Mouse (Mus musculus) intestine, postnatal 0 days (tissue): ENCODE data around the gene Hpcal4. TPM values are rescaled to one million over a fixed set of nuclear protein-coding genes. Genes with fewer than 3 reads are reported as not detected.
A peak's percentile ranks its signal among the peaks of the same experiment; 100 is the strongest.

Experiments used
- ATAC-seq: fragments of 200-750 bp; cut with Nextera tagmentation; 2 replicates; pipeline ENCODE4 v1.8.0; 2017; ENCODE audit warnings: mild to moderate bottlenecking, moderate TSS enrichment, moderate library complexity
- H3K27ac ChIP-seq: fragments of 300-500 bp; sonication (generic); 2 replicates; pipeline ENCODE4 v1.5.1; 2014; ENCODE audit warnings: mild to moderate bottlenecking, low read depth, low read length, moderate library complexity
- H3K27me3 ChIP-seq: fragments of 300-500 bp; sonication (generic); replicated peaks from 2 replicates; pipeline ENCODE4 v1.6.1; 2014; ENCODE audit warnings: low read length, mixed read lengths; ENCODE audit not compliant: control insufficient read depth, insufficient read depth
- H3K36me3 ChIP-seq: fragments of 300-500 bp; sonication (generic); 2 replicates; pipeline ENCODE4 v1.6.1; 2014; ENCODE audit warnings: mild to moderate bottlenecking, moderate library complexity; ENCODE audit not compliant: control insufficient read depth, insufficient read depth
- H3K4me1 ChIP-seq: fragments of 300-500 bp; sonication (generic); replicated peaks from 2 replicates; pipeline ENCODE4 v1.6.1; 2014; ENCODE audit warnings: antibody characterized with exemption, low read length, mixed read lengths; ENCODE audit not compliant: control insufficient read depth, insufficient read depth
- H3K4me2 ChIP-seq: fragments of 300-500 bp; sonication (generic); replicated peaks from 2 replicates; pipeline ENCODE4 v1.6.1; 2014; ENCODE audit warnings: low read depth, mild to moderate bottlenecking, moderate library complexity
- H3K4me3 ChIP-seq: fragments of 300-500 bp; sonication (generic); 2 replicates; pipeline ENCODE4 v1.5.1; 2014; ENCODE audit warnings: low read depth, low read length
- H3K9ac ChIP-seq: fragments of 300-500 bp; sonication (generic); 2 replicates; pipeline ENCODE4 v1.6.1; 2014; ENCODE audit warnings: mild to moderate bottlenecking, low read depth, low read length
- H3K9me3 ChIP-seq: fragments of 300-500 bp; sonication (generic); 2 replicates; pipeline ENCODE4 v1.6.1; 2016; ENCODE audit warnings: mixed run types; ENCODE audit not compliant: control insufficient read depth
- CTCF ChIP-seq: sonication (generic); IDR thresholded peaks from 2 replicates; pipeline ENCODE4 v1.5.1; 2016; ENCODE audit warnings: low read depth, mild to moderate bottlenecking, control low read depth, antibody characterized with exemption, moderate library complexity
- WGBS: fragments of 180-500 bp; shearing (Covaris S2); extraction: QIAGEN DNeasy Blood & Tissue Kit; methylation state at CpG from one replicate; pipeline ENCODE4 v1.1.7; 2014; 5-methylcytosine and 5-hydroxymethylcytosine counted together
- polyA plus RNA-seq: library from polyadenylated mRNA; unstranded; fragments of >200 nt; fragmentation: Nextera tagmentation; extraction: Ambion mirVana; gene quantifications from 2 replicates; pipeline ENCODE4 v1.2.1, GENCODE M21; 2015

Hpcal4 gene
- polyA plus RNA-seq, 1 experiment from 2014 or later = 5.0 TPM

DNA sequence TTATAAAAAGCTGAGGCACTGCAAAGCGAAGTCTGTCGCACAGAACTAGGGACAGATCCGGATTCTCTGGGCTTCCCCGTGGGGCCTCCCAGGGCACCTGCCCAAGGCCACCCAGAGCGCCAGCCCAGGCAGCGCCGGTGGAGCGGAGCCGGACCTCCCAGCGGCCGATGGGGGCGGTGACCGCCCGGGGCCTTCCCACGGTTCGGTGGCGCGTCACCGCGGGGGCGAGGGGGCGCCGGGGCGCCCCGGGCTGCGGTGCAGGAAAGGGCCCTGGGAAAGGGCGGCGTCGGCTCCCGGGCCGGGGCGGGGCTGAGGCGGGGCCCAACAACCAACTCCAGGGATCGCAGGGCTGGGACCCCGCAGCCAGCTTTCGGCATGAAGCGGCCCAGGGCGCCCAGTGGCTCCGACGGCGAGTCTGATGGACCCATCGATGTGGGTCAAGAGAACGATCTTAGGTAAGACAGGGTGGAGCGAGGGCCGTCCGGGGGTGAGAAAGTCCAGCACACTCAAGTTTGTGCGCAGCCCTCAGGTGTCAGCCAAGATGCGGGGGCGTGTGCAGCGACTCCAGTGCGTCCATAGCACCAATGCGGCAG is 50.6 kb downstream of the Hpcal4 start, which contains the start of gene Heyl:
TSS of gene Heyl (plus strand) at position 65 of the 593 bp plus-strand sequence.
- 0 out of 2 replicates have a peak, but pooled peaks cover 4% of the 10 kb centered on the region for H3K4me1 ChIP-seq
- peak within 1 kb of the TSS; percentile 50 for H3K4me3 ChIP-seq
- no peak within 1 kb of the TSS for H3K27ac ChIP-seq

DNA sequence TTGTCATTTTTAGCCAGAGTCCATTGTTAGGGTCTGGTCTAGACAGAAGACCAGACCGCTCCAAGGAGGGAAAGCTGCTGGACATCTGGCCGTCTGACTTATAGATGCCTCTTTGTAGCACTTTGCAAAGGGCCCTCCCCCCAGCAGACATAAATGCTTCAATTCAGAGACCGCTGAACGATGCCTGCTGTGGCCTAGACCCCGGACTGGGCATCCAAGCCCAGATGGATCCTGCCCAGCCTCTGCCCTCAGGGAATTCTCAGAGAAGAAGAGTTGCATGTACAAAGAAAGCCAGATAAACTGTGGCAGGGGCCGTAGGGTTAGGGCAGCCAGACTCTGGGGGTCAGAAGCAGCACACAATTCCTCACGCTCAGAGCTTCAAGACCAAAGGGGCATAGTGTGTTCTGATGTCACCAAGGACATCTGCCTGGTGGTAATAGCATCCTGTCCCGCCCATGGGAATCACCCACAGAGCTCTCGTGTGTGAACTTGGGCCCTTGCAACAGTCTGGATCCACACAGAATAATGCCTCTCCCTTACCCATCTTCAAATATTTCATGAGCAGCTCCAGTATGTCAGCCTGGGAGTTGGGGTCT is 52.9 kb downstream of the Hpcal4 start:
- WGBS = 72% methylated on average over 9 of the region's 9 CpGs
- no peak for ATAC-seq
- Histone ChIP-seq H3K27me3 (peaks cover 37% of the 10 kb centered on the region; the same call in 1 of the 2 replicates), H3K4me3 (no peak overlapping the region), H3K9me3 (no peaks in the 10 kb centered on the region), H3K9ac (no peak overlapping the region), H3K27ac (no peak overlapping the region), H3K36me3 (no peaks in the 10 kb centered on the region), H3K4me1 (no peaks in the 10 kb centered on the region), H3K4me2 (no peak overlapping the region)
- no peak for TF ChIP-seq CTCF

More for the DNA sequence above, 50.6 kb downstream of the Hpcal4 start, which contains the start of gene Heyl:
- ATAC-seq = peak; percentile 70; the same call in 1 of the 2 replicates
- 1% methylated on average over 45 of the region's 52 CpGs for WGBS
- Histone ChIP-seq H3K36me3 (no peaks in the 10 kb centered on the region), H3K27me3 (peaks cover 20% of the 10 kb centered on the region; the same call in 1 of the 2 replicates), H3K9ac (peak within 1 kb of the TSS; percentile 40), H3K9me3 (no peaks in the 10 kb centered on the region), H3K4me2 (peak within 1 kb of the TSS; percentile 88)
- no peak for TF ChIP-seq CTCF

DNA sequence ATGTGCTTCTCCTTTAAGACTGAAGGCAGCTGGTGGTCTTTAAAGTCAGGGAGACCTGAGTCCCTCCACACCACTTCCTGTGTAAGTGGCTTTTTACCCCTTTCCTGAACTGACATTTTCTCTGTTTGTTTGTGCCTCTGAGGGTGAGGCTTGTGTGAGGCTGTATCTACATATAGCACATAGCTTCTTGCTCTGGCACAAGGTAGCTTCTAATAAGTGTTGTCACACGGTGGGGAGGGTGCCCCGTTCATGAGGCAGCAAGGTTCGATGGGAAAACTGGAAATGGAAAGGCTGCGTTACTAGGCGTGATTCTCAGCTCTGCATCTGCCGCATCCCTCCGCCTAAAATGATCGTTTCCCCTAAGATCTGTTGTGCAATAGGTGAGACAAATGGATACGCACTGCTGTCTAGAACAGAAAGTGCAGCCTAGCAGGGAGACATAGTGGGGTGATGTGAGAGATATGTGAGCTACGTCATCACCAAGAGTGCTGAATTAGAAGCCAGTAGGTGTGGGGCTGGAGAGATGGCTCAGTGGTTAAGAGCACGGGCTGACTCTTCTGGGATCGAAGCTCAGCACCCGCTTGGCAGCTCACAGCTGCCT is 53.5 kb downstream of the Hpcal4 start:
- H3K4me2 ChIP-seq = no peak overlapping the region
- no peak for ATAC-seq
- H3K9me3 ChIP-seq = no peaks in the 10 kb centered on the region
- no peak overlapping the region for H3K4me3 ChIP-seq
- 77% methylated on average over 13 of the region's 13 CpGs for WGBS
- no peaks in the 10 kb centered on the region for H3K4me1 ChIP-seq
- no peak overlapping the region for H3K27ac ChIP-seq
- H3K9ac ChIP-seq = no peak overlapping the region
- peaks cover 37% of the 10 kb centered on the region; the same call in 1 of the 2 replicates for H3K27me3 ChIP-seq
- no peak for TF ChIP-seq CTCF
- no peaks in the 10 kb centered on the region for H3K36me3 ChIP-seq

DNA sequence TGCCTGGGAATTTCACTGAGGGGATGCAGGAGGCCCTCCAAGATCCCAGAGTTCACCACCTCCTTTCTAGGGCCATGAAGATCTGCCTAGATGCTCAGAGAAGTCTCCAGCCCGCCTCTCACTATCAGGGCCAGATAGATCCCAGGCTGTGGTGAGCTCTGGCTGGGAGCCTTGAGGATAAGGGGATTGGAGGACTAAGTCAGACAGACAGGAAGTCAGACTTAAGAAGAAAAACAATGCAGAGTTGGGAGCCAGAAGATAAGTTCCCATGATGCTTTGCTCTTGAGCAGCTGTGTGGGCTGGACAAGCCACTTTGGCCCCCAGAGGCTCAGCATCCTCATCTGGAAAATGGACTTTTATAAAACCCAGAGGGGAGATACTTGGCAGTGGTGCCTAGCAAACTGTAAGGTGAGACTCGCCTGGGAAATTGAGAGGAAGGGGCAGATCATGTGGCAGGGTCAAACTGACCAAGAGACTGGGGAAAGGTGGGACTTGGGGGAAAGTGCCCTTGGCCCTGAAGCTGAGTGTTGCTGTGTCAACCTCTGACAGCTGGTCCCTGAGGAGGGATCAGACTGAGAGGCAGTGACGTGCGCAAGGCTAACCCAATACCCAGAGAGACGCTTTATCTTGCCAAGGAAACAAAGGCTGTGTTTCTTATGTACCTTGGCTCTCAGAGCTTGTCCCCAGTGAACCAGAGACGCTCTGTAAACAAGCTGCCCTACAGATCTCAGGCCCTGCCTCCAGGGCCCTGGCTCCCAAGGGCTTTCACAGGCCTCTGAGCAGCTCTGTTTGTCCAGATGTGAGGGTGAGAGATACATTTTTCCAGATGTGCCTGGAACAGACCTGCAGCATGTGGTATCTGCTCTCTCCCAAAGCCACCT is 54.6 kb downstream of the Hpcal4 start:
- no peak overlapping the region for H3K4me2 ChIP-seq
- H3K36me3 ChIP-seq = no peaks in the 10 kb centered on the region
- H3K4me3 ChIP-seq = no peak overlapping the region
- ATAC-seq = no peak
- no peaks in the 10 kb centered on the region for H3K4me1 ChIP-seq
- no peak overlapping the region for H3K9ac ChIP-seq
- no peaks in the 10 kb centered on the region for H3K9me3 ChIP-seq
- no peak for TF ChIP-seq CTCF
- WGBS = 57% methylated on average over 6 of the region's 6 CpGs
- H3K27ac ChIP-seq = no peak overlapping the region
- peaks cover 37% of the 10 kb centered on the region; the same call in 1 of the 2 replicates for H3K27me3 ChIP-seq

DNA sequence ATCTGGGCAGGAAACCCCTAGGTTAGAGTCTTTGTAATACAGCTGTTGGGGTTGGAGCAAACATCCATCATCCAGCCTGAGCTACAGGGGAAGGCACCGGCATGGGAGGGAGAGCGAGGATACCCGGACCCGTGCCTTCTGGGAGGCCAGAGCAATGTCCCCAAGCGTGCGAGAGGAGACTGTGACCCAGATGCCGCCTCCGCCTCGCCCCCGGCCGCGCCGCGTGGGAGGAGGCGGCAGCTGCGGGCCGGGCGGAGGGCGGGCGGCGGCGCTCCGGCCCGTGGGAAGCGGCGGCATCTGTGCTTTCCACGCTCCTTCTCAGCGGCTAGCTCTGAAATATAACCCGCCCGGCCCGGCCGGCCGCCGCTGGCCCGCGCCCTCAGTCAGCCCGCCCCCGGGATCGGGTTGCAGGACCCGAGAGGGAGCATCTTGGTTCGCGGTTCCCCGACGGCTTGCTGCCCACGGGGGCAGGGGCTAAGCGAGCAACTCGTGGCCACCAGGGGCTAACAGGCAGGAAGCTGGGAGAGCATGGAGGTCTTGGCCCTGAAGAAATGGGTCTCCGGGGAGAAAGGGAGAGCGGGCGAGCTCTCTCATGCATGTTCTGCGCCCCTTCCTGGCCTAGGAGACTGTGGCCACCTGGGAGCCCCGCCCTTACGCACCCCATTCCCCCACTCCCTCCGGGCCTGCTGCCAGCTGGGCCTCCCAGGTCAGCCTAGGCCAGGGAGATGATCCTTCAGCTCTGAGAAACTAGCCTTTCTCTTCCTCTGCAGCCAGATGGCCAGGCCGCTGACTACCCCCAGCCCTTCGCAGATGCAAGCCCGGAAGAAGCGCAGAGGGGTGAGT is 56.6 kb downstream of the Hpcal4 start:
- peak overlapping the region; percentile 59 for H3K4me2 ChIP-seq
- peak overlapping the region; percentile 29 for H3K4me3 ChIP-seq
- H3K36me3 ChIP-seq = no peaks in the 10 kb centered on the region
- peak; percentile 21; the same call in 1 of the 2 replicates for TF ChIP-seq CTCF
- no peak; the same call in 1 of the 2 replicates for ATAC-seq
- no peak overlapping the region; the same call in 1 of the 2 replicates for H3K27ac ChIP-seq
- H3K9ac ChIP-seq = peak overlapping the region; percentile 22; the same call in 1 of the 2 replicates
- H3K27me3 ChIP-seq = peaks cover 30% of the 10 kb centered on the region; the same call in 1 of the 2 replicates
- 10% methylated on average over 55 of the region's 58 CpGs for WGBS
- no peaks in the 10 kb centered on the region for H3K9me3 ChIP-seq
- no peaks in the 10 kb centered on the region for H3K4me1 ChIP-seq

Other genes with a start within 250 kb of the Hpcal4 start
- gene Mfsd2a, start 222.0 kb upstream of the Hpcal4 start, polyA plus RNA-seq = 189 and 247 TPM in 2 replicates
- 2.5 and 2.9 TPM in 2 replicates for gene Mycl, start 187.6 kb upstream of the Hpcal4 start, polyA plus RNA-seq
- 5.6 and 5.8 TPM in 2 replicates for gene Trit1, start 166.6 kb upstream of the Hpcal4 start, polyA plus RNA-seq
- 0.30 and 0.41 TPM in 2 replicates for gene Bmp8b, start 78.1 kb upstream of the Hpcal4 start, polyA plus RNA-seq
- gene Oxct2b, start 67.0 kb upstream of the Hpcal4 start, polyA plus RNA-seq = 0.31 and 0.52 TPM in 2 replicates
- 30.9 and 31.5 TPM in 2 replicates for gene Ppie, start 43.3 kb upstream of the Hpcal4 start, polyA plus RNA-seq
- gene Nt5c1a, start 18.3 kb downstream of the Hpcal4 start, polyA plus RNA-seq = not detected in 2 replicates
- 4.3 and 4.5 TPM in 2 replicates for gene Heyl, start 50.3 kb downstream of the Hpcal4 start, polyA plus RNA-seq
- gene Pabpc4, start 79.1 kb downstream of the Hpcal4 start, polyA plus RNA-seq = 12.6 and 15.0 TPM in 2 replicates
- 0.21 and 0.24 TPM in 2 replicates for gene Oxct2a, start 140.4 kb downstream of the Hpcal4 start, polyA plus RNA-seq
- gene Bmp8a, start 160.0 kb downstream of the Hpcal4 start, polyA plus RNA-seq = 7.3 and 8.1 TPM in 2 replicates